Mouse (Mus musculus) bone marrow macrophage, adult 2 months (primary cell): ENCODE results near the gene Rpusd3.

Source experiments
- CTCF ChIP-seq: IDR thresholded peaks from 2 replicates; pipeline ENCODE4 v1.5.1; 2012; ENCODE audit warnings: low read depth, mild to moderate bottlenecking, low read length, moderate library complexity
- POLR2A ChIP-seq: IDR thresholded peaks from 2 replicates; pipeline ENCODE4 v1.6.1; 2012; ENCODE audit warnings: mild to moderate bottlenecking, low read depth, low read length, borderline replicate concordance

- TF ChIP-seq POLR2A (no peak), CTCF (no peak)
These were observed 27.1 kb downstream of the Rpusd3 start for GRCm38 (mm10) chr6:113392015-113392386.
